10 mouse cellular contexts compared by ENCODE assay signal in the genomic region with DNA sequence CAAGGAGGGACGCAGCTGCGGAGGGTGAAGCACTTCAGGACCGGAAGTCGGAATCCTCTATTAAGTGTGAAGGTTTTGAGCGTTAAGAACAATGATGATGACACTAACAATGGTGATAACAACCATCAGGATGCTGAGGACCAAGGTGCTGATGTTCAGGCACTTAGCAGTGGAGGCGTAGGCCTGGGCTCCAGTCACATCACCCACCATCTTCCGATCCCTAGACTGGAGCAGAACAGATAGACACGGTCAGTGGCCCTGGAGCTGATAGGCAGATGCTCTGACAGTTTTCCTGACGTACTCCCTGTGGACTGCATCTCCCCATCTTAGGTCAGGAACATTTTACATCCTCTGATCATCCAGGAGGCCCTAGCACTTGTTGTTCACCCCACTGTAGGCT. TPM values are rescaled to one million over a fixed set of nuclear protein-coding genes. Genes with fewer than 3 reads are reported as not detected.
DNase-seq lines count a peak whose midpoint lies in the region; ATAC-seq and TF ChIP-seq lines count a peak whose summit lies in the region.
"Had no signal": no experiment of that assay in that cellular context is flagged by ENCODE, and none has a peak within 500 bp of the region (broad histone marks: within the 10 kb centered on the region; RNA-seq: fewer than 3 reads in every experiment).

No protein-coding gene starts in this region.

- peaks cover 76% of the 10 kb centered on the region for H3K4me1 ChIP-seq in megakaryocyte, embryonic 14.5 days
- peaks cover 19% of the 10 kb centered on the region for H3K4me1 ChIP-seq in intestine, embryonic 16.5 days (ENCODE audit: control insufficient read depth, insufficient read depth, low read length)
- peaks cover 18% of the 10 kb centered on the region; the same call in 1 of the 2 replicates for H3K4me1 ChIP-seq in stomach, embryonic 14.5 days (ENCODE audit: control insufficient read depth, insufficient read depth, low read length)

- H3K4me2 ChIP-seq in intestine, embryonic 16.5 days (ENCODE audit: low read depth, low read length), result peak overlapping the region; percentile 30
- H3K4me2 ChIP-seq in stomach, embryonic 14.5 days (replicated peaks; ENCODE audit: low read depth, low read length), result peak overlapping the region; percentile 57

- ATAC-seq in megakaryocyte, adult 5-6 weeks (ENCODE audit: poor library complexity, severe bottlenecking), result no peak
- ATAC-seq in intestine, embryonic 16.5 days, result no peak
- ATAC-seq in stomach, embryonic 14.5 days (ENCODE audit: insufficient number of reproducible peaks, insufficient read depth, low FRiP score, low read depth), result no peak

- no peak for TF ChIP-seq CTCF in gastrocnemius, adult 2 months (IDR thresholded peaks at IDR 0.05)

- no peak for DNase-seq in gastrocnemius, adult 2 months
- no peak for DNase-seq in gastrocnemius, adult 18-20 months (ENCODE audit: low spot score)
- no peak for DNase-seq in right cerebral cortex, adult 18-20 months
- DNase-seq in frontal cortex, postnatal 25 days (ENCODE audit: low spot score in 2 of 2), result no peak

- peaks cover 16% of the 10 kb centered on the region for H3K36me3 ChIP-seq in megakaryocyte, embryonic 14.5 days (replicated peaks; ENCODE audit: low read length)
- no peaks in the 10 kb centered on the region for H3K36me3 ChIP-seq in intestine, embryonic 16.5 days (ENCODE audit: control insufficient read depth, insufficient read depth, low read length)
- H3K36me3 ChIP-seq in stomach, embryonic 14.5 days (ENCODE audit: control insufficient read depth, insufficient read depth, low read length), result no peaks in the 10 kb centered on the region

- peaks cover 6% of the 10 kb centered on the region for H3K9me3 ChIP-seq in megakaryocyte, embryonic 14.5 days
- H3K9me3 ChIP-seq in intestine, embryonic 16.5 days (ENCODE audit: control insufficient read depth, low read length), result no peaks in the 10 kb centered on the region
- no peaks in the 10 kb centered on the region for H3K9me3 ChIP-seq in stomach, embryonic 14.5 days (ENCODE audit: control insufficient read depth, low read depth, low read length)

- H3K9ac ChIP-seq in intestine, embryonic 16.5 days (ENCODE audit: low read depth, low read length), result peak overlapping the region; percentile 69
- peak overlapping the region; percentile 47; the same call in 1 of the 2 replicates for H3K9ac ChIP-seq in stomach, embryonic 14.5 days (replicated peaks; ENCODE audit: low read depth, low read length)

- no peaks in the 10 kb centered on the region for H3K27me3 ChIP-seq in megakaryocyte, embryonic 14.5 days (replicated peaks)
- H3K27me3 ChIP-seq in intestine, embryonic 16.5 days (replicated peaks; ENCODE audit: control insufficient read depth, insufficient read depth, low read length), result no peaks in the 10 kb centered on the region
- H3K27me3 ChIP-seq in stomach, embryonic 14.5 days (ENCODE audit: control insufficient read depth, insufficient read depth, low read length), result no peaks in the 10 kb centered on the region

- intact Hi-C loops in gastrocnemius, adult 2 months (cut with DNase I), result loop anchor here (1.0 to 5.0 kb wide), 4 partner anchors 39 to 102 kb away; partner anchors contain the start of gene Pgghg

- peak overlapping the region; percentile 93 for H3K27ac ChIP-seq in gastrocnemius, adult 2 months
- peak overlapping the region; percentile 23; the same call in 1 of the 2 replicates for H3K27ac ChIP-seq in intestine, embryonic 16.5 days (ENCODE audit: low read length)
- peak overlapping the region; percentile 62; the same call in 1 of the 2 replicates for H3K27ac ChIP-seq in stomach, embryonic 14.5 days (ENCODE audit: low read length)

- WGBS in intestine, embryonic 16.5 days, result 82% methylated on average over 9 of the region's 9 CpGs
- WGBS in stomach, embryonic 14.5 days, result 72% methylated on average over 9 of the region's 9 CpGs

- H3K4me3 ChIP-seq in gastrocnemius, adult 2 months, result peak overlapping the region; percentile 77
- H3K4me3 ChIP-seq in megakaryocyte, embryonic 14.5 days (replicated peaks), result peak overlapping the region; percentile 94
- H3K4me3 ChIP-seq in intestine, embryonic 16.5 days (ENCODE audit: low read length), result peak overlapping the region; percentile 51
- H3K4me3 ChIP-seq in stomach, embryonic 14.5 days (ENCODE audit: low read depth, low read length), result peak overlapping the region; percentile 41

RNA-seq across cellular contexts. Expression of gene Ifitm3, which starts 0.9 kb away (rescaled TPM):
- 10 to 100 TPM; 30.8 to 49.0 TPM for total RNA-seq in gastrocnemius, adult 2 months (2021)
- total RNA-seq in gastrocnemius, adult 18-20 months (2021), result 10 to 100 TPM; 32.8 to 49.0 TPM
- polyA plus RNA-seq in megakaryocyte, embryonic 14.5 days (2012; ENCODE audit: insufficient read depth, low replicate concordance), result 28.6 and 151 TPM in 2 replicates
- 2,002 and 2,201 TPM in 2 replicates for total RNA-seq in megakaryocyte, adult 5-6 weeks (2015)
- total RNA-seq in megakaryocyte, adult 5-6 weeks (2017), result 715 and 839 TPM in 2 replicates
- 255 and 269 TPM in 2 replicates for polyA plus RNA-seq in intestine, embryonic 16.5 days (2015; fragmentation: Nextera tagmentation; extraction: Ambion mirVana)
- polyA plus RNA-seq in stomach, embryonic 14.5 days (2014; fragmentation: Nextera tagmentation; extraction: Ambion mirVana), result 347 and 377 TPM in 2 replicates

RNA-seq across cellular contexts. Expression of gene Ifitm6, which starts 8.1 kb away (rescaled TPM):
- not detected for total RNA-seq in gastrocnemius, adult 2 months (2021)
- total RNA-seq in gastrocnemius, adult 18-20 months (2021), result not detected
- polyA plus RNA-seq in megakaryocyte, embryonic 14.5 days (2012; ENCODE audit: insufficient read depth, low replicate concordance), result 0.91 TPM in 1 of 2 replicates, not detected in the other
- 1,773 and 2,031 TPM in 2 replicates for total RNA-seq in megakaryocyte, adult 5-6 weeks (2015)
- 1,518 and 1,657 TPM in 2 replicates for total RNA-seq in megakaryocyte, adult 5-6 weeks (2017)
- polyA plus RNA-seq in intestine, embryonic 16.5 days (2015; fragmentation: Nextera tagmentation; extraction: Ambion mirVana), result 1.9 and 2.0 TPM in 2 replicates
- polyA plus RNA-seq in stomach, embryonic 14.5 days (2014; fragmentation: Nextera tagmentation; extraction: Ambion mirVana), result 2.6 TPM in 1 of 2 replicates, not detected in the other
- total RNA-seq: left cerebral cortex, postnatal 36 days had no signal

RNA-seq across cellular contexts. Expression of gene Gm17387, which starts 19.3 kb away (rescaled TPM):
- not detected for total RNA-seq in gastrocnemius, adult 2 months (2021)
- total RNA-seq in gastrocnemius, adult 18-20 months (2021), result not detected
- polyA plus RNA-seq in megakaryocyte, embryonic 14.5 days (2012; ENCODE audit: insufficient read depth, low replicate concordance), result not detected in 2 replicates
- not detected in 2 replicates for total RNA-seq in megakaryocyte, adult 5-6 weeks (2015)
- not detected in 2 replicates for total RNA-seq in megakaryocyte, adult 5-6 weeks (2017)
- not detected in 2 replicates for polyA plus RNA-seq in intestine, embryonic 16.5 days (2015; fragmentation: Nextera tagmentation; extraction: Ambion mirVana)
- not detected in 2 replicates for polyA plus RNA-seq in stomach, embryonic 14.5 days (2014; fragmentation: Nextera tagmentation; extraction: Ambion mirVana)
- total RNA-seq: hematopoietic stem cell, adult 5-6 weeks; left cerebral cortex, postnatal 36 days had no signal

RNA-seq across cellular contexts. Expression of gene Ifitm1, which starts 42.6 kb away (rescaled TPM):
- 1 to 10 TPM in 1 of 2 experiments, under 1 TPM in 1; 0.69 to 1.4 TPM for total RNA-seq in gastrocnemius, adult 2 months (2021)
- 1 to 10 TPM in 1 of 2 experiments, under 1 TPM in 1; 0.97 to 1.3 TPM for total RNA-seq in gastrocnemius, adult 18-20 months (2021)
- 27.5 and 76.2 TPM in 2 replicates for polyA plus RNA-seq in megakaryocyte, embryonic 14.5 days (2012; ENCODE audit: insufficient read depth, low replicate concordance)
- 110 and 111 TPM in 2 replicates for total RNA-seq in megakaryocyte, adult 5-6 weeks (2015)
- total RNA-seq in megakaryocyte, adult 5-6 weeks (2017), result 48.4 and 56.3 TPM in 2 replicates
- 117 and 123 TPM in 2 replicates for polyA plus RNA-seq in intestine, embryonic 16.5 days (2015; fragmentation: Nextera tagmentation; extraction: Ambion mirVana)
- polyA plus RNA-seq in stomach, embryonic 14.5 days (2014; fragmentation: Nextera tagmentation; extraction: Ambion mirVana), result 241 and 289 TPM in 2 replicates

RNA-seq across cellular contexts. Expression of gene B4galnt4, which starts 51.2 kb away (rescaled TPM):
- under 1 TPM; 0.17 to 0.18 TPM for total RNA-seq in gastrocnemius, adult 2 months (2021)
- total RNA-seq in gastrocnemius, adult 18-20 months (2021), result not detected
- polyA plus RNA-seq in megakaryocyte, embryonic 14.5 days (2012; ENCODE audit: insufficient read depth, low replicate concordance), result 11.5 and 17.3 TPM in 2 replicates
- total RNA-seq in megakaryocyte, adult 5-6 weeks (2015), result 1.5 and 3.0 TPM in 2 replicates
- total RNA-seq in megakaryocyte, adult 5-6 weeks (2017), result 1.7 and 2.5 TPM in 2 replicates
- polyA plus RNA-seq in intestine, embryonic 16.5 days (2015; fragmentation: Nextera tagmentation; extraction: Ambion mirVana), result 7.2 and 7.3 TPM in 2 replicates
- 8.6 and 10.3 TPM in 2 replicates for polyA plus RNA-seq in stomach, embryonic 14.5 days (2014; fragmentation: Nextera tagmentation; extraction: Ambion mirVana)

Comparison
In these comparisons a context has a peak if more than half of its experiments do, and no peak if none do; other contexts are left out.
1. H3K27ac ChIP-seq: peak in every context shown above with its lines; median percentile 93 in gastrocnemius, adult 2 months; 62 in stomach, embryonic 14.5 days; 23 in intestine, embryonic 16.5 days.
2. H3K4me3 ChIP-seq: peak in every context shown above with its lines; median percentile 94 in megakaryocyte, embryonic 14.5 days; 77 in gastrocnemius, adult 2 months; 51 in intestine, embryonic 16.5 days; 41 in stomach, embryonic 14.5 days.
3. RNA of gene Ifitm3, which starts 0.9 kb away (total RNA-seq): 715 to 2,201 TPM in megakaryocyte, adult 5-6 weeks; 32.8 to 49.0 TPM in gastrocnemius, adult 18-20 months and 30.8 to 49.0 TPM in gastrocnemius, adult 2 months; every median in the first group is over 10 times any median in the second.
4. RNA of gene Ifitm6, which starts 8.1 kb away (total RNA-seq): 1,518 to 2,031 TPM in megakaryocyte, adult 5-6 weeks; not detected in gastrocnemius, adult 18-20 months and not detected in gastrocnemius, adult 2 months; every median in the first group is over 1,000 times any median in the second.